Mouse (Mus musculus) left cerebral cortex, postnatal 10 days (tissue): ENCODE measurements at regions not wholly inside any gene's neighbourhood (a gene's known extent, or its start where the extent isn't known, plus 50 kb on each side); places are given as distances from the start of the nearest gene placed in this dataset.

Source experiments
- DNase-seq, 2 experiments: peaks; one replicate each; pipeline ENCODE4 v3.0.0; 2021 to 2022; ENCODE audit warnings: low spot score in 2 of 2, mixed read lengths in 1 of 2; ENCODE audit errors: extremely low spot score in 1 of 2
- intact Hi-C: fragments of 180-260 bp; cut with DNase I; formaldehyde crosslinking; loops from one replicate; pipeline ENCODE4 v1.15.1; 2025

GRCm38 (mm10) chr9:101591681-101592080 lies 270.0 kb upstream of the 9630041A04Rik start:
- DNase-seq, result no peak
- intact Hi-C loops, result no loop called here

DNA sequence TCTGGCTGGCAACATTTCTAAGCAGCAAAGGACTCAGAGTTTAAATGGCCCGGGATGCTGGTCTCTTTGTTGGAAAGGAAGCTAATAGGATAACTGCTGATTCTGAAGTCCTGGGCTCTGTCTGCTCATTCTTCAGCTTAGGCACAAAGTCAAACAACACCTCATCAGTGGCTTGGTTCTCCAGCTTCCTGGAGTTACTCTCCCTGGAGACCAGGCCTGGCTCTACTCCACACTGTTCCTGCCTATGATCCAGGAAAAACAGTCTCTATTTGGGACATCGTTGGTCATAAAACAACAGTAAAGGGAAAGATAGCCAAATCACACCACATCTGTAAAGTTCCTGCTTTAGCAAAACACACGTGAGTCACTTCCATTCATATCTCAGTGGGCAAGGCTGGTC lies 271.3 kb upstream of the 9630041A04Rik start:
- intact Hi-C loops, result no loop called here
- peak in 1 of 2 experiments; percentile 53 for DNase-seq

DNA sequence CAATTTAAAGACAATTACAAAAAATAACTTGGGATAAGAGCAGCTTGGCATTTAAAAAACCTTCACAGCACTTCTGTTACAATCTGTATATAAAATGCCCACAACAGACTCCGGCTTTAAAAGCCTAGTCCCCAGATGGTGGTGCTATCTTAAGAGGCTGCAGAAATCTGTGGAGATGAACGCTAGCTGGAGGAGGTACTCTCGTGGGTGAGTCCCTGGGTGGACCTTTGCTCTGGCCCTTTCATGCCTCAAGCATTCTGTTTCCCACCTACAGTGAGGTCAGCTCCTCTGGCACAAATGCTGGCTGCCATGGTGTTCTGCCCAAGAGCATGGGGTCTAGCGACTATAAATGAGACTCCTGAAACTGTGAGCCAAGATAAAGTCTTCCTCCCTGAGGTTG lies 280.6 kb upstream of the 9630041A04Rik start:
- intact Hi-C loops, result no loop called here
- DNase-seq, result peak in 1 of 2 experiments; percentile 14

GRCm38 (mm10) chr9:101570714-101571113 lies 290.9 kb upstream of the 9630041A04Rik start:
- intact Hi-C loops, result no loop called here
- no peak for DNase-seq

DNA sequence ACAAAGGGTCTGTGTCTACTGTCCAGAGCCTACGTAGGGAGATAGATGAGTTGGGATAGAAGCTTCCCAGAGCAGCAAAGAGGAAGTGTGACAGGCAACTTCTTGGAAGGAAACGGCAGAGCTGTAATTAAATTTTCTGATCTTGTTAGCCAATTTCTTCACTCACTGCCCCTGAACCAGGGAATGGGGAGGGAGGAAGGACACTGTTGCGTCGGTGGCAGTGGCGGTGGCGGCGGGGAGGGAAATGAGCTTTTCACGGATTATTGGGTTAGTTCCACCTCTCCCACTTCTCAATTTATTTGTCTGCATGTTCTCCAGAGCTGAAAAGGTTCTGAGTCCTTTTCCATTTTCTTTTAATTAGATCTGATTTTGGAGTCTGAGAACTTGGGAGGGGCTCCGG lies 298.4 kb upstream of the 9630041A04Rik start:
- intact Hi-C loops, result no loop called here
- DNase-seq, result no peak

- no peak for DNase-seq
- intact Hi-C loops, result no loop called here
These were observed 302.3 kb upstream of the 9630041A04Rik start for GRCm38 (mm10) chr9:101559366-101559765.

DNA sequence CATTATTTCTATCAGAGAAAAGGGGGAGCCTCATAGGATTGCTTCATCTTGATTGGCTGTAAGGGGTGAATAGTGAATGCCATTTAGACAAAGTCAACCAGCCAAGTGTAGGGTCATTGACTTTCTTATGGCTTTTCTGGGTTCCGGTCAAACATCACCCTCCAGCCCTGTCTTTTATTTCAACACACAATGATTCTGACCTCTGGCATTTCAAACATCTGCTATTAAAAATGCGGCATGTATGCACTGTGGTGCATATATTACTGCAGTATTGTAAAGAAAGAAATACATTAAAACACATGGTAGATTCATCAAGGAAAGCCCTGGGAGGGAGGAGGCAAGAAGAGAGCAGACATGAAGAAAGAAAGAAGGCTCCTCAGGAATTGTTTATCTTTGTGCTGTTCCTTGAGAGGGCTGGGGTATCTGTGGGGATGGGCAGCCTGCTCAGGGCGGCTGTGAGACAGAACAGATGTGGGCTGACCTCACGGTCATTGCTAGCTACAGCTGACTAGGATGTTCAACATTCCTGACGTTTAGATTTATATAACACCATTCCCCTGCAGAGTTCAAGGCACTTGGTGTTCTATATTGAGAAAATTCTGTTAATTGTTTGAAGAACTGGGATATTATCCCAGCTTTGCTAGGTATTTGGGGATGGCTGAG lies 303.5 kb upstream of the Ppp2r3a start:
- no peak for DNase-seq
- intact Hi-C loops, result no loop called here

GRCm38 (mm10) chr9:101552789-101553188 lies 301.2 kb upstream of the Ppp2r3a start:
- intact Hi-C loops, result no loop called here
- no peak for DNase-seq

DNA sequence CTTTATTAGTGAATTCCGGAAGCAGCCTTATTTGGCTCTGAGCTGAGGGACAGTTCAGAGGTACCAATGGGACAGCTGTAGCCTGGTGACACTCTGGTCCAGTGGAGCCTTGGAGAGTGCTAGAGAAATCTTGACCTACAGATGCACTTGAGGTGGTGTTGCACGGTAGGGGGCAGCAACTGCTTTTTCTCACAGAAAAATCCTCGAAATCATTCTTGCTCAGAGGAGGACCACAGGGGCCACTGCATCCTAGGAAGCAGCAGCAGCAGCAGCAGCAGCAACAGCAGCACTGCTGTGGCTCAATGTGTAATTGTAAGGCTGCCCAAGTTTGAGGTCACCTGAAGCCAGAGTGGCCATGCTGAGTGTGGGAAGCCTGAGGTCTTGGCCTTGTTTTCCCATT lies 299.7 kb upstream of the Ppp2r3a start:
- intact Hi-C loops, result no loop called here
- DNase-seq, result no peak

DNA sequence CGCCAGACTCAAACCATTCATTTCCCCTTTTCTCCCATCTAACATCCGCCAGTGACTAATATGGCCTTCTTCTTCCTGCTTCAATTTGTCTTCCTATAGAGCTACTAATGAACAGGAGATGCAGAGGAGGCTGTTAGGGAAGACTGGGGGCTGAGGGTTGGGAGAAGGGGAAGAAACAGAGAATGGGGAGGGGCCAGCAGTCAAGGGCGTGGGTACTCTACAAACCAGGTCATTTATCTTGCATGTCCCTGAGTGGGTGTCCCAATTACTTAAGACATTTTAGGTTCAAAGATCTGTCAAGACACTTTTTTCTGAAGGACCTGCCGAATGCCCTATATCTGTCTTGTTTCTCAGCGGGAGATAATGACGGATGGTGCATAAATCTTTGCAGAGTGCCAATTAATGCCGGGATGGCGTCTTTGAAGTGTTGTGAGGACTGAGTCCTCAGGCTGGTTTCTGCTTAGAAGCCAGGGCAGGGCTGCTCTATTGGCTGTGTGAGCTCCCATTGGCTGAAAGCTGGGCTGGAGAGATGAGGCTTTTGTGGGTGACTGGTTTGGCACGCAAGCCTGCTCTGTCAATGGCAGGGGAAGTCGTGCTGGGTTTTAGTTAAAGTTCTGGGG lies 294.7 kb upstream of the Ppp2r3a start:
- intact Hi-C loops, result no loop called here
- DNase-seq, result no peak

DNA sequence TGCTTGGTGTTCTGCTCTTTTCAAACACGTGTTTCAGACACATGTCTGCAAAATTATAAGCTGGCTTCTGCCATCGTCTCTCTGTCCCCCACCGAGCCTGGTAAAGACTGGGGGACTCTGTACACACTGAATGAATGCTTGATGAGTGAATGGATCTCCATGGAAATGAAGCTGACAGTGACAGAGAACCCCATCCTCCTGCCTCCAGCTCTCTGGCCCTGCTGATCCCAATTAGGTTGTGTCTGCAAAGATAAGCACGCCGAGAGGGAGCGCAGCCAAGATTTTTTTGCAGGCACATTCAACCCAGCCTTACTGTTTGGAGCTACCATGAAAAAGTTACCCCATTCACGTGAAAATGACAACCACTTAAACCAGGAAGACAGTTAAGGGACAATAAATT lies 266.5 kb upstream of the Ppp2r3a start:
- intact Hi-C loops, result no loop called here

DNA sequence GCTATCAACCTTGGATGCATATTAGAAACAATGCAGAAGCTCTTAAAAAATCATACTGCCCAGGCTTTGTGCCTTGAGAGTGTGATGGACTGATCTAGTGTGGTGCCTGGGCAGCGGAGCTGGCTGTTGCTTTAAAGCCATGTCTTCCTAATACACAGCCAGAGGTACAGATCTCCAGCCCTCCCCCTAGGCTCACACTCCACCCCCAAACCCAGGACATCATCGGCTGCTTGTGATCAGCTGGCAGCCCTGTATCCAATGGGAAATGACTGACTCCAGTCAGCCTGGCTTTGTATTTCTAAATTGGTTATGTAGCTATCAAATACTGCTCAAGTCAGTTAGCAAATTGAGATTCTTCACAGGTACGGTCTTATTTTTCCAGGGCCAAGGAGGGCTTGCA lies 259.2 kb upstream of the Ppp2r3a start:
- intact Hi-C loops, result no loop called here
- no peak for DNase-seq

More for the DNA sequence above, 266.5 kb upstream of the Ppp2r3a start:
- no peak for DNase-seq

- intact Hi-C loops, result no loop called here
These were observed 257.6 kb upstream of the Ppp2r3a start for GRCm38 (mm10) chr9:101509196-101509595.

DNA sequence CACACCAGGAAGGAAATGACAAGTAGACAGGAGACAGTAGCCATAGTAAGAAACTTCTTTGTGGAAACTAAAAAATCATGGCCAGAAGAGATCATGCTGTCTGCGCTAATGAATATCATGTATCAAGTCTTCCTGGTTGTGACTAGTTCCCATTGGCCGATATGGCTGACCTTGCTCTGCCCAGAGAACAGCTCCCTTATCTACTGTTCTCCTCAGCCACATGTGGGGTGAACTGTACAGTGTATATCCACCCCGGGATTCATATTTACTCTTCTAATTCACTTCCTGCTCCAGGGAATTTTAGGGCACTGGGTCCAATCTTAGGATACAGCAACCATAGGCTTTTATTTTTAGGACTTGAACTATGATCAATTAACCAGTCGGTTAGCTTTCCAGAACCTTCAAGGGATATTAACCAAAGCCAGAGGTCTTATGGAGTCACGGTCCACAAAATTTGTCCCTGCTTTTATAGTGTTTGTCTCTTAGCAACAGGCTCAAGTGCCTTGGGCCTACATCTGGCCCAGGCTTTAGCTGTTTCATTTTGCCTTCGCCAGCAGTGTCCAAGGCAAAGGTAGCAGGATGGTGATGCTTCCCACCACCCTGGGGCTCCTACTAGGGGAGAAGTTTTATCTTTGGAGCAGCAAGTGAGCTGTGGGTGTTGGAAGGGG lies 255.6 kb upstream of the Ppp2r3a start:
- no peak for DNase-seq
- intact Hi-C loops, result no loop called here

More at GRCm38 (mm10) chr9:101509196-101509595, 257.6 kb upstream of the Ppp2r3a start:
- DNase-seq, result no peak

DNA sequence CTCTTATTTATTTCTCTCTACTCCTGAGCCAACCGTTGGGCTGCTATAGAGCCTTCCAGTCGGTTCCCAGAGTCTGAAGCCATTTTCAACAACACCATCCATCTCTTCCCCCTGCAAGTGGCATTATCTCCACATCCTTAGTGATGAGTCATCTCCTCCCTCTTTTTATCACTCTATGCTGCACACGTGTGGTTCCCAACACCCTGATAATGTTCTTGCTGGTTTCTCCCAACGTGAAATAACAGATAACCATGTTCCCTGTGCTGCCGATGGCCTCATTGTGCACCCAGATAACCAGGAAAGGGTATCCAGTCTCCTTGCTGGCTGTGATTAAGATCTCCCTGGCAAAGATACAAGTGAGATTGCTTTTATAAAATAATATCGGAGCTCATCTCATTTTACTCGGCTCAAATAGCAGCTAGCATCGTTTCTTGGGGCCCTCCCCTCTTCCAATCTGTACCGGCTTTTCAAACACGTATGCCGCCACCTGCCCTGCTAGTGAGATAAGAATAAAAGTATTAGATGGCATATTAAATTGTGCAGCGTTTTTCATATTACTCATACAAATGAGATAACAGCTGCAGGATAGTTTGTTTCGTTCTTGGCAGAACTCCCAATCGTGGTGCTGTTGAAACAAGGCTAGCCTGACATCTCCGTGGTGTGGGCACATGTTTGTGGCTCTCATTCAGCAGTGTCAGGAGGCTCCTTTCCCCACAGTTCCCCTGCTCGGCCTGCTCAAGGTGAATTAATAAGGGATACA lies 250.3 kb upstream of the Ppp2r3a start:
- intact Hi-C loops, result no loop called here
- no peak for DNase-seq

DNA sequence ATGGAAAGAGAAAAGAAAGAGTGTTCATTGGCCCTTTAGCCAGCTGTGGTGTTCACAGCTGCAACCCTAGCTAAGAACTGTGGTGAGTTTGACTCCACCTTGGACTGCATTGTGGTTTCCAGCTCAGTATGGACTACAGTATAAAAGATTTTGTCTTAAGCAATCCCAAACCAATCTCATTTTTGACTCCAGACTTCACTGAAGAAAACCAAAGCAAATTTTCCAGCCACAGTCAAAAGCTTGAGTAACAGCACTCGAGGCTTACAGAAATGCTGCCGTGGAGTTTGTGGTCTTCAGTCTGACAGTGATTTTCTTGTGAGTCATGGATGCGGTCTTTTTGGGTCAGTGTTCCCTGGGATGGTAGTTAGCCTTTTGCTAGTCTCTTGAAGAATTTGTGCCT lies 249.4 kb upstream of the Ppp2r3a start:
- intact Hi-C loops, result no loop called here
- DNase-seq, result no peak

- DNase-seq, result no peak
- intact Hi-C loops, result no loop called here
These were observed 247.1 kb upstream of the Ppp2r3a start for GRCm38 (mm10) chr9:101498721-101499120.

- intact Hi-C loops, result no loop called here
- DNase-seq, result no peak
These were observed 244.2 kb upstream of the Ppp2r3a start for GRCm38 (mm10) chr9:101495768-101496167.

GRCm38 (mm10) chr9:101489013-101489412 lies 237.4 kb upstream of the Ppp2r3a start:
- DNase-seq, result no peak
- intact Hi-C loops, result no loop called here

DNA sequence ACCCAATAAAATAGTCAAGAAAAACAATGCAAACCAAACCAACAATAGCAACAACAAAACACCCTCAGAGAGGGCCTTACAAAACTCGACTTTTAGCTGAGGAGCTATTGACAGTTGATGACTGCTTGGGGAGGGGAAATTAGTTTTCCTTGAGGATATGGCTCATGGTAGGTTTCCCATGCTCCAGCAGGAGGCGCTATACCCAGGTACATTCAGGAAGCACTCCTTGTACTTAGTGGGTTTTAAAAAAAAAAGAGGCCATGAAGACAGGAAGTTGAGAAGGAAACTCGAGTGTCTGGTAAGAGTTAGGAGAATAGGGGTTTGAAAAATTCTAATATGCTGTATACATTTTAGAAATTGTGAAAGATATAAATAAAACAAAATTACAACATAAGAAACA lies 224.6 kb upstream of the Ppp2r3a start:
- intact Hi-C loops, result no loop called here
- no peak for DNase-seq
